Mouse (Mus musculus) G1E (cell line): ENCODE data around the gene Apoa5. TPM values are rescaled to one million over a fixed set of nuclear protein-coding genes. Genes with fewer than 3 reads are reported as not detected.
A peak's percentile ranks its signal among the peaks of the same experiment; 100 is the strongest.

Source experiments
- ATAC-seq: 2 replicates; pipeline ENCODE4 v1.8.0; 2016; ENCODE audit warnings: mild to moderate bottlenecking; ENCODE audit not compliant: insufficient number of reproducible peaks, poor library complexity, low FRiP score, severe bottlenecking; ENCODE audit errors: extremely low read depth
- DNase-seq: peaks from one replicate; pipeline ENCODE4 v3.0.0; 2012; ENCODE audit warnings: low spot score
- H3K27me3 ChIP-seq: 2 replicates; pipeline ENCODE4 v1.6.1; 2012; ENCODE audit warnings: mild to moderate bottlenecking, low read length, inconsistent platforms; ENCODE audit not compliant: insufficient read depth
- H3K36me3 ChIP-seq: replicated peaks from 2 replicates; pipeline ENCODE3; 2012; ENCODE audit warnings: mild to moderate bottlenecking, inconsistent platforms
- H3K4me1 ChIP-seq: 2 replicates; pipeline ENCODE4 v1.6.1; 2012; ENCODE audit warnings: low read depth, low read length, inconsistent platforms, mixed read lengths; ENCODE audit not compliant: insufficient read depth
- H3K4me3 ChIP-seq: 2 replicates; pipeline ENCODE4 v1.5.1; 2012; ENCODE audit warnings: low read depth, mild to moderate bottlenecking, inconsistent platforms, low read length, moderate library complexity, mixed read lengths
- H3K9me3 ChIP-seq: replicated peaks from 2 replicates; pipeline ENCODE4 v1.6.1; 2012; ENCODE audit warnings: inconsistent platforms
- CTCF ChIP-seq: IDR thresholded peaks from 2 replicates; pipeline ENCODE4 v1.5.1; 2012; ENCODE audit warnings: low read depth, low read length, inconsistent platforms, mixed read lengths
- GATA1 ChIP-seq: IDR thresholded peaks from 2 replicates; pipeline ENCODE4 v1.6.1; 2012; ENCODE audit warnings: borderline replicate concordance, low read length, inconsistent platforms, mixed read lengths
- GATA2 ChIP-seq: IDR thresholded peaks from 2 replicates; pipeline ENCODE4 v1.6.1; 2012; ENCODE audit warnings: low read depth, low read length, inconsistent platforms, borderline replicate concordance
- POLR2AphosphoS5 ChIP-seq: IDR thresholded peaks from 2 replicates; pipeline ENCODE4 v1.6.1; 2012; ENCODE audit warnings: low read depth, low read length, inconsistent platforms; ENCODE audit not compliant: insufficient replicate concordance
- TAL1 ChIP-seq: conservative IDR thresholded peaks from 2 replicates; pipeline ENCODE4 v1.6.1; 2012; ENCODE audit warnings: low read depth, low read length, inconsistent platforms, mixed read lengths
- polyA plus RNA-seq: library from polyadenylated mRNA; stranded (reverse); fragments of >175 nt; gene quantifications from 2 replicates; pipeline ENCODE4 v1.2.3, GENCODE M21; 2012
- total RNA-seq, 2 experiments: library from RNA; stranded (forward) in 1 of 2; stranded (reverse) in 1 of 2; fragments of 200-1000 nt in 1 of 2; fragments of >200 nt in 1 of 2; fragmentation: Nextera tagmentation in 1 of 2; gene quantifications; 2 replicates each; pipeline ENCODE4 v1.2.3; 2014 to 2017

Gene Apoa5
- total and polyA plus RNA-seq, 3 experiments, result 0.16 TPM; not detected in 2

DNA sequence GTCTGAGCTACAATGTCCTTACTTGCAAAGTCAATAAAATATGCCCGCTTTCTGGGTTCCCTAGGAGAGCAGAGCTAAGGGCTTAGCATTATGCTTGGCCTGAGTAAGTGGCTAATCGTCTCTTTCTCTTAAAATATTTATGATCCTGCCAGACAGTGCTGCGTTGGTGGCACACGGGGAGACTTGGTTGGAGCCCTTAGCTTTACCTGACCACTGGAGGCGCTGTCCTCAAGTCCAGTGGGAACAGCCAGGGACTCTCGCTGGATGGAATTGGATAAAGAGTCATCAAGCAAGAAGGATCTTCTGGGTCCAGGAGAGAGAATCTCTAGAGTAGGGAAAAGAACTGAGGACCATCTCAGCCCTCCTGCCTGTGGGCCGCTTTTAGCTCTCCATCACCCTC lies 40.7 kb downstream of the Apoa5 start:
- no peak for ATAC-seq
- Histone ChIP-seq H3K4me3 (no peak overlapping the region), H3K9me3 (no peaks in the 10 kb centered on the region), H3K4me1 (no peaks in the 10 kb centered on the region), H3K27me3 (peaks cover 64% of the 10 kb centered on the region), H3K36me3 (no peaks in the 10 kb centered on the region)
- no peak for DNase-seq
- TF ChIP-seq TAL1 (no peak), GATA1 (no peak), CTCF (0 out of 2 replicates have a peak, but pooled peaks have one; percentile 21), POLR2AphosphoS5 (no peak), GATA2 (no peak)

DNA sequence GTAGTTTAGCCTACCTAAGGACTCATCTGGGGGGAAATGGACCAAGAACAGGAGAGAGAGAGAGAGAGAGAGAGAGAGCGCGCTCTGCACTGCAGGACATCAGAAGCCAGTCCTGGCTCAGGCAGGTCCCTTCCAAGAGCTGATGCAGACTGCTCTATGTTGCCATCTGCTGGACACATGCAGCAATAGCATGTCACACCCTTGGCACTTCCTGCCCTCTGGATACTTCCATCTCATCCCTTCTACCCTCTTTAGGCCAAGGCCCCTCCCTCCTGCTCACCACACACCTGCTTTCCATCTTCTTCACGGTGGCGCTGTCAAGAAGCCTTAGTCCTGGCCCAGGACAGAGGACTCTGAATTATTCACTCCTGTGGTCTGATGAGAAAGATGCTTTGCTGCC lies 46.1 kb downstream of the Apoa5 start:
- DNase-seq, result peak; percentile 50
- H3K36me3 ChIP-seq, result no peaks in the 10 kb centered on the region
- no peaks in the 10 kb centered on the region for H3K4me1 ChIP-seq
- TF ChIP-seq CTCF (peak; percentile 99), TAL1 (no peak)
- ATAC-seq, result peak; percentile 54; the same call in 1 of the 2 replicates
- H3K4me3 ChIP-seq, result no peak overlapping the region
- H3K27me3 ChIP-seq, result peaks cover 38% of the 10 kb centered on the region
- H3K9me3 ChIP-seq, result peaks cover 4% of the 10 kb centered on the region; the same call in 1 of the 2 replicates

DNA sequence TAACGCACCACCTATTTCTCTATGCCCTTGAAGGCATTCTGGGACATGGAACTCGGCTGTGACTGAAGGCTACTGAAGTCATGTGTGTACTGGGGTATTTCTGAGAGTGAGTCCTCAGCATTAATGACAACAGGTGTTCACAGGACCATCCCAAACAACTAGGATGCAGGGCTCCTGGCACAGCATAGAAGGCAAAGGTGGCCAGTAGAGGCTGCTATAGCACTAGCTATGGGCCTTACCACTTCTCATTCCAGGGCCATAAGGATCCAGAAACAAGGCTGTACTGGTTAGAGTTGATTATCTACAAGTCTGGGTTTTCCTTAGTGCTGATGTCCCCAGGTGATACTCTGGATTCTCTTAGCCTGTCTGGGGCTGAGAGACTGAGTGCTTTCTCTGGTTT lies 46.5 kb downstream of the Apoa5 start:
- TF ChIP-seq CTCF (no peak), GATA2 (no peak), POLR2AphosphoS5 (no peak), GATA1 (no peak), TAL1 (no peak)

DNA sequence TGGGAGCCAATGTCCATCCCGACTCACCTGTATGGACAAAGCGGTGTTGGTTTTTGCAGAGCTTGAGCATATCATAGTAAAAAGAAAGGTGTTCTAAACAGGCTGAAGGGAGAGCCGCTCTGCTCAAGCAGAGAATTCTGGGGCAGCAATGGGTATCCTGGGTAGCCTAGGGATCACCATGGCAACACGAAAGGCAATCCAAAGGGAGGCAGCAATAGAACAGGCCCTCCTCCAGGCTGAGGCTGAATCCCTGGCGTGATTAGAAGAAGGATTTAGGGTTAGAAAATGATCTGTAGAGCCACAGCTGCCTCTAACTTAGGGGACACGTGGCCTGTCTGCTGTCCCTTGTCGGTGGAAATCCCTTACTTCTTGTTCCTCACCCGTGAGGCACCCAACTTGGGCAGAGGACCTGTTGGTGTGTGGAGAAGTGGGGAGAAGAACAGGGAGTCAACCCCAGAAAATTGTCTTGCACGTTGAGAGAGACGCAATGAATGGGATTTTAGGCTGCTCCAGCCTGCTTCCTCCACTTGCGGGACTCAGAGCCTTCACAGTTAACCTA lies 47.5 kb downstream of the Apoa5 start:
- Histone ChIP-seq H3K9me3 (peaks cover 10% of the 10 kb centered on the region; the same call in 1 of the 2 replicates), H3K4me3 (no peak overlapping the region), H3K36me3 (no peaks in the 10 kb centered on the region), H3K4me1 (no peaks in the 10 kb centered on the region), H3K27me3 (peaks cover 35% of the 10 kb centered on the region)
- TF ChIP-seq GATA1 (no peak), GATA2 (no peak), POLR2AphosphoS5 (no peak), TAL1 (no peak), CTCF (no peak)
- no peak for DNase-seq
- ATAC-seq, result no peak

More for the DNA sequence above, 46.5 kb downstream of the Apoa5 start:
- no peak for DNase-seq
- peaks cover 38% of the 10 kb centered on the region for H3K27me3 ChIP-seq
- no peaks in the 10 kb centered on the region for H3K36me3 ChIP-seq
- no peak for ATAC-seq
- H3K4me3 ChIP-seq, result no peak overlapping the region
- peaks cover 6% of the 10 kb centered on the region; the same call in 1 of the 2 replicates for H3K9me3 ChIP-seq
- H3K4me1 ChIP-seq, result no peaks in the 10 kb centered on the region

DNA sequence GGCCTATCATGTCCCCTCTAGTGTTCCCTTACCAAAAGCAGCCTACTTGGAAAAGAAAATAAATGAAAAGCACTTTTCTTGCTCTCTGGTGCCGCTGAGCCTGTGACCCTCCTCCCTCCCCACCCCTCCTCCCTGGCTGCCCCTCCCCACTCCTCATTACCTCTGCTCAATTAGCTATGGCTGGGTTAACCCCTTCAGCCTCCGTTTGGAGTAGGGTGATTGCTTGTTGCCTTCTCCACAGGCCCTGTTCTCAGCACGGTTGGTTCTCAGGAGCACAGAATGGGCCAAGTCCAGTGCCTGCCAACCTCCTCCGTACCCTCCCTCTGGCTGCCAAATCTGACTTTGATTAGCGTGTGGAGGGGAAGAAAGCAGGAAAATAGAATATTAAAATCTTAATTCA lies 48.0 kb downstream of the Apoa5 start:
- H3K4me3 ChIP-seq, result no peak overlapping the region
- no peaks in the 10 kb centered on the region for H3K4me1 ChIP-seq
- peaks cover 32% of the 10 kb centered on the region for H3K27me3 ChIP-seq
- peaks cover 10% of the 10 kb centered on the region; the same call in 1 of the 2 replicates for H3K9me3 ChIP-seq
- no peaks in the 10 kb centered on the region for H3K36me3 ChIP-seq
- ATAC-seq, result no peak
- no peak for DNase-seq
- TF ChIP-seq CTCF (no peak), GATA1 (no peak)

DNA sequence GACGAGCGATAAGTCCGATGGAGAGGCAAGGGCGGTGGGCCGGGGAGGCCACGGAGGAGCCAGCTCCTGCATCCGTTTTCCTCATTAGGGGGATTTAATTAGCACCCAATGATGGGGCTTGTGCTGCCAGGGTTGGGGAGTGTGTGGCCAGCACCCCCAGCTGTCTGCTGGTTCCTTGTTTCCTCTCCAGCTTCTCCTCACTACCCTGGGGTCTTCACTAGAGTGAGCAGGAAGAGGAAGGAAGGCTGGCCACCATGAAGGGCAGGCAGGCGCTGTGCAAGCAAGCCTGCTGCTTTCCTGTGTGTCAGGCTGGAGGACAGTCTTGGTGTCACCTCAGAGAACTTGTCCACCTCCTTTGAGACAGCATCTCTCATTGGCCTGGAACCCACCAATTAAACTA lies 48.5 kb downstream of the Apoa5 start:
- no peak for TF ChIP-seq CTCF
- TF ChIP-seq GATA2, result no peak
- no peak for TF ChIP-seq POLR2AphosphoS5
- TF ChIP-seq GATA1, result no peak
- TF ChIP-seq TAL1, result no peak
- Histone ChIP-seq H3K4me1 (no peaks in the 10 kb centered on the region), H3K9me3 (peaks cover 10% of the 10 kb centered on the region; the same call in 1 of the 2 replicates), H3K27me3 (peaks cover 31% of the 10 kb centered on the region), H3K36me3 (no peaks in the 10 kb centered on the region), H3K4me3 (no peak overlapping the region)
- DNase-seq (no peak), ATAC-seq (no peak)
